ENCODE assay signal across 9 mouse cellular contexts in genomic region chr8:106905727-106906480, GRCm38 (mm10). TPM values are rescaled to one million over a fixed set of nuclear protein-coding genes. Genes with fewer than 3 reads are reported as not detected.
DNase-seq lines count a peak whose midpoint lies in the region; ATAC-seq and TF ChIP-seq lines count a peak whose summit lies in the region.
"Had no signal": no experiment of that assay in that cellular context is flagged by ENCODE, and none has a peak within 500 bp of the region (broad histone marks: within the 10 kb centered on the region; RNA-seq: fewer than 3 reads in every experiment).

No protein-coding gene starts in this region.

- H3K36me3 ChIP-seq in liver, adult 2 months (ENCODE audit: control insufficient read depth, insufficient read depth, low read length): peaks cover 74% of the 10 kb centered on the region
- H3K36me3 ChIP-seq in liver, embryonic 11.5 days (ENCODE audit: control insufficient read depth, insufficient read depth, low read length): peaks cover 62% of the 10 kb centered on the region
- H3K36me3 ChIP-seq in heart, embryonic 14.5 days (ENCODE audit: control insufficient read depth, insufficient read depth, low read length): peaks cover 86% of the 10 kb centered on the region

- no peak for TF ChIP-seq POLR2A in liver, adult 2 months (IDR thresholded peaks at IDR 0.05; ENCODE audit: extremely low read depth, insufficient read depth, low read length)
- TF ChIP-seq POLR2A in cortical plate, adult 2 months (IDR thresholded peaks at IDR 0.05; ENCODE audit: extremely low read depth, insufficient read depth, low read length): no peak

- 95% methylated on average over 17 of the region's 17 CpGs for WGBS in liver, adult 2 months
- WGBS in liver, embryonic 11.5 days: 91% methylated on average over 17 of the region's 17 CpGs
- WGBS in heart, embryonic 14.5 days: 92% methylated on average over 17 of the region's 17 CpGs

- no peaks in the 10 kb centered on the region for H3K9me3 ChIP-seq in liver, embryonic 11.5 days (ENCODE audit: control insufficient read depth, low read length)
- H3K9me3 ChIP-seq in heart, embryonic 14.5 days (ENCODE audit: control insufficient read depth, low read length): no peaks in the 10 kb centered on the region
- H3K9me3 ChIP-seq: lung, embryonic 15.5 days had no signal

- no peaks in the 10 kb centered on the region for H3K27me3 ChIP-seq in liver, adult 2 months (ENCODE audit: control insufficient read depth, insufficient read depth, low read length)
- no peaks in the 10 kb centered on the region for H3K27me3 ChIP-seq in liver, embryonic 11.5 days (replicated peaks; ENCODE audit: control insufficient read depth, insufficient read depth, low read length)
- no peaks in the 10 kb centered on the region for H3K27me3 ChIP-seq in heart, embryonic 14.5 days (ENCODE audit: control insufficient read depth, insufficient read depth, low read length)
- H3K27me3 ChIP-seq: lung, embryonic 15.5 days had no signal

- no peak for ATAC-seq in liver, embryonic 11.5 days (replicated peaks; ENCODE audit: low FRiP score)
- ATAC-seq in heart, embryonic 14.5 days (ENCODE audit: insufficient number of reproducible peaks, insufficient read depth, low FRiP score, low read depth): peak; percentile 31; the same call in 1 of the 2 replicates

- no peak for DNase-seq in liver, adult 2 months (ENCODE audit: extremely low read depth, low read depth, low spot score)
- DNase-seq in liver, embryonic 11.5 days (ENCODE audit: low spot score): no peak
- DNase-seq in adrenal gland, adult (ENCODE audit: inconsistent age in 2 of 2, low spot score in 1 of 2): peak; percentile 72 to 92
- peak; percentile 62 to 82 for DNase-seq in left cerebral cortex, adult 2 months (ENCODE audit: extremely low spot score in 1 of 2, low spot score in 2 of 2)
- DNase-seq in ovary, postnatal 36 days (ENCODE audit: low spot score): peak; percentile 64
- DNase-seq in MN1 (ENCODE audit: low spot score): no peak

- H3K9ac ChIP-seq in liver, adult 2 months (ENCODE audit: low read depth, low read length): no peak overlapping the region
- H3K9ac ChIP-seq in liver, embryonic 11.5 days (ENCODE audit: low read depth, low read length): no peak overlapping the region
- H3K9ac ChIP-seq in heart, embryonic 14.5 days (ENCODE audit: low read length): no peak overlapping the region
- H3K9ac ChIP-seq: lung, embryonic 15.5 days had no signal

- H3K4me1 ChIP-seq in liver, adult 2 months (ENCODE audit: control insufficient read depth, insufficient read depth, low read length): peaks cover 2% of the 10 kb centered on the region; the same call in 1 of the 2 replicates
- no peaks in the 10 kb centered on the region for H3K4me1 ChIP-seq in liver, embryonic 11.5 days (replicated peaks; ENCODE audit: control insufficient read depth, insufficient read depth, low read length)
- H3K4me1 ChIP-seq in cortical plate, adult 2 months (ENCODE audit: control insufficient read depth, insufficient read depth, low read length): peaks cover 4% of the 10 kb centered on the region
- no peaks in the 10 kb centered on the region for H3K4me1 ChIP-seq in heart, embryonic 14.5 days (ENCODE audit: control insufficient read depth in 2 of 2, insufficient read depth in 2 of 2, low read length in 2 of 2)
- H3K4me1 ChIP-seq: lung, embryonic 15.5 days had no signal

- no peak overlapping the region for H3K27ac ChIP-seq in liver, adult 2 months (replicated peaks; ENCODE audit: insufficient read depth, low read depth, low read length)
- H3K27ac ChIP-seq in liver, embryonic 11.5 days (ENCODE audit: low read depth, low read length): no peak overlapping the region
- peak overlapping the region; percentile 11; the same call in 1 of the 2 replicates for H3K27ac ChIP-seq in cortical plate, adult 2 months (ENCODE audit: insufficient read depth, low read length)
- no peak overlapping the region for H3K27ac ChIP-seq in heart, embryonic 14.5 days (replicated peaks in 1 of 2; ENCODE audit: control insufficient read depth in 1 of 2, insufficient read depth in 1 of 2, low read depth in 2 of 2, low read length in 2 of 2)
- peak overlapping the region; percentile 68 for H3K27ac ChIP-seq in left cerebral cortex, adult 2 months
- H3K27ac ChIP-seq: lung, embryonic 15.5 days had no signal

- intact Hi-C loops in left cerebral cortex, adult 2 months (cut with DNase I): loop anchor here (1.0 to 5.0 kb wide), 3 partner anchors 13 to 96 kb away; no protein-coding TSS in a partner anchor

- TF ChIP-seq CTCF in liver, adult 2 months (IDR thresholded peaks at IDR 0.05; ENCODE audit: low read depth, low read length): peak; percentile 29; the same call in 1 of the 2 replicates
- peak; percentile 49 for TF ChIP-seq CTCF in cortical plate, adult 2 months (IDR thresholded peaks at IDR 0.05; ENCODE audit: extremely low read depth, insufficient read depth, low read length)
- peak; percentile 60 for TF ChIP-seq CTCF in left cerebral cortex, adult 2 months (IDR thresholded peaks at IDR 0.05)

- no peak overlapping the region for H3K4me2 ChIP-seq in liver, embryonic 11.5 days
- no peak overlapping the region for H3K4me2 ChIP-seq in heart, embryonic 14.5 days (ENCODE audit: low read length)
- H3K4me2 ChIP-seq: lung, embryonic 15.5 days had no signal

- H3K4me3 ChIP-seq in liver, adult 2 months (ENCODE audit: insufficient read depth, low read depth, low read length): no peak overlapping the region
- H3K4me3 ChIP-seq in liver, embryonic 11.5 days (ENCODE audit: low read depth, low read length): no peak overlapping the region
- H3K4me3 ChIP-seq in cortical plate, adult 2 months (ENCODE audit: insufficient read depth, low read length): no peak overlapping the region
- no peak overlapping the region for H3K4me3 ChIP-seq in heart, embryonic 14.5 days (ENCODE audit: control insufficient read depth in 1 of 2, insufficient read depth in 1 of 2, low read depth in 1 of 2, low read length in 2 of 2)
- no peak overlapping the region for H3K4me3 ChIP-seq in left cerebral cortex, adult 2 months
- H3K4me3 ChIP-seq: lung, embryonic 15.5 days had no signal

- no peaks in the 10 kb centered on the region for H3K79me2 ChIP-seq in liver, adult 2 months (ENCODE audit: control insufficient read depth, insufficient read depth, low read length)

RNA-seq across cellular contexts. Expression of gene Utp4, which starts 12.5 kb away (rescaled TPM):
- 8.0 and 9.3 TPM in 2 replicates for total RNA-seq in liver, adult 2 months (2014; rRNA removed)
- 11.8 and 14.9 TPM in 2 replicates for polyA plus RNA-seq in liver, adult 2 months (2012; rRNA removed)
- 111 and 120 TPM in 2 replicates for polyA plus RNA-seq in liver, embryonic 11.5 days (2014; fragmentation: Nextera tagmentation; extraction: Ambion mirVana)
- polyA plus RNA-seq in cortical plate, adult 2 months (2012; rRNA removed): 30.6 and 31.1 TPM in 2 replicates
- 39.6 and 40.2 TPM in 2 replicates for polyA plus RNA-seq in heart, embryonic 14.5 days (2014; fragmentation: Nextera tagmentation; extraction: Ambion mirVana)
- 10 to 100 TPM; 36.4 to 39.4 TPM for total RNA-seq in left cerebral cortex, adult 2 months (2021)

RNA-seq across cellular contexts. Expression of gene Sntb2, which starts 29.6 kb away (rescaled TPM):
- total RNA-seq in liver, adult 2 months (2014; rRNA removed): 3.0 and 4.9 TPM in 2 replicates
- 1.6 TPM in 2 replicates for polyA plus RNA-seq in liver, adult 2 months (2012; rRNA removed)
- polyA plus RNA-seq in liver, embryonic 11.5 days (2014; fragmentation: Nextera tagmentation; extraction: Ambion mirVana): 4.2 and 4.9 TPM in 2 replicates
- 8.7 and 9.3 TPM in 2 replicates for polyA plus RNA-seq in cortical plate, adult 2 months (2012; rRNA removed)
- 15.0 and 15.4 TPM in 2 replicates for polyA plus RNA-seq in heart, embryonic 14.5 days (2014; fragmentation: Nextera tagmentation; extraction: Ambion mirVana)
- 10 to 100 TPM; 20.2 to 26.5 TPM for total RNA-seq in left cerebral cortex, adult 2 months (2021)

RNA-seq across cellular contexts. Expression of gene Has3, which starts 35.9 kb away (rescaled TPM):
- total RNA-seq in liver, adult 2 months (2014; rRNA removed): 0.07 TPM in 1 of 2 replicates, not detected in the other
- 0.02 TPM in 2 replicates for polyA plus RNA-seq in liver, adult 2 months (2012; rRNA removed)
- polyA plus RNA-seq in liver, embryonic 11.5 days (2014; fragmentation: Nextera tagmentation; extraction: Ambion mirVana): 0.07 and 0.09 TPM in 2 replicates
- polyA plus RNA-seq in cortical plate, adult 2 months (2012; rRNA removed): 0.92 and 0.98 TPM in 2 replicates
- polyA plus RNA-seq in heart, embryonic 14.5 days (2014; fragmentation: Nextera tagmentation; extraction: Ambion mirVana): 0.09 and 0.16 TPM in 2 replicates
- 1 to 10 TPM; 1.7 to 2.0 TPM for total RNA-seq in left cerebral cortex, adult 2 months (2021)

Comparison
In these comparisons a context has a peak if more than half of its experiments do, and no peak if none do; other contexts are left out.
1. DNase-seq: peak in adrenal gland, adult (2 of 2), left cerebral cortex, adult 2 months (2 of 2) and ovary, postnatal 36 days (single experiment); none in liver, adult 2 months (single experiment), liver, embryonic 11.5 days (single experiment) and MN1 (single experiment).
2. H3K27ac ChIP-seq: peak in cortical plate, adult 2 months (single experiment) and left cerebral cortex, adult 2 months (single experiment); none in liver, adult 2 months (single experiment), liver, embryonic 11.5 days (single experiment) and heart, embryonic 14.5 days (0 of 2).
3. Peak in every context shown above with its lines, with median percentiles within 50 percentile points of each other: CTCF ChIP-seq.